Mouse (Mus musculus) limb, embryonic 11.5 days (tissue): ENCODE results near the gene Pip5k1c. TPM values are rescaled to one million over a fixed set of nuclear protein-coding genes. Genes with fewer than 3 reads are reported as not detected.

ENCODE experiments used
- ATAC-seq: fragments of 200-750 bp; cut with Nextera tagmentation; 2 replicates; pipeline ENCODE4 v1.8.0; 2017; ENCODE audit warnings: low read depth; ENCODE audit not compliant: insufficient number of reproducible peaks, low FRiP score, low TSS enrichment
- DNase-seq: peaks from one replicate; pipeline ENCODE4 v3.0.0-alpha.2; 2015; ENCODE audit warnings: low spot score
- H3K27ac ChIP-seq: fragments of 300-500 bp; sonication (generic); replicated peaks from 2 replicates; pipeline ENCODE4 v1.5.1; 2014; ENCODE audit warnings: low read depth, mild to moderate bottlenecking, low read length
- H3K27me3 ChIP-seq: fragments of 300-500 bp; sonication (generic); 2 replicates; pipeline ENCODE4 v1.6.1; 2014; ENCODE audit warnings: mild to moderate bottlenecking, low read length, mixed read lengths; ENCODE audit not compliant: control insufficient read depth, insufficient read depth
- H3K36me3 ChIP-seq: fragments of 300-500 bp; sonication (generic); 2 replicates; pipeline ENCODE4 v1.6.1; 2014; ENCODE audit warnings: mild to moderate bottlenecking, low read length, moderate library complexity, mixed read lengths; ENCODE audit not compliant: control insufficient read depth, insufficient read depth
- H3K4me1 ChIP-seq: fragments of 300-500 bp; sonication (generic); 2 replicates; pipeline ENCODE4 v1.6.1; 2014; ENCODE audit warnings: low read length, mixed read lengths; ENCODE audit not compliant: control insufficient read depth, insufficient read depth
- H3K4me2 ChIP-seq: fragments of 300-500 bp; sonication (generic); 2 replicates; pipeline ENCODE4 v1.6.1; 2014; ENCODE audit warnings: low read depth, mild to moderate bottlenecking, moderate library complexity; ENCODE audit not compliant: severe bottlenecking
- H3K4me3 ChIP-seq: fragments of 300-500 bp; sonication (generic); 2 replicates; pipeline ENCODE4 v1.5.1; 2014; ENCODE audit warnings: low read depth, low read length
- H3K9ac ChIP-seq: fragments of 300-500 bp; sonication (generic); 2 replicates; pipeline ENCODE4 v1.6.1; 2014; ENCODE audit warnings: mild to moderate bottlenecking, low read length
- H3K9me3 ChIP-seq: fragments of 300-500 bp; sonication (generic); 2 replicates; pipeline ENCODE4 v1.6.1; 2016; ENCODE audit warnings: low read length; ENCODE audit not compliant: control insufficient read depth
- WGBS: fragments of 180-500 bp; shearing (Covaris S2); extraction: QIAGEN DNeasy Blood & Tissue Kit; methylation state at CpG from one replicate; pipeline ENCODE4 v1.1.7; 2014; 5-methylcytosine and 5-hydroxymethylcytosine counted together
- polyA plus RNA-seq: library from polyadenylated mRNA; unstranded; fragments of >200 nt; fragmentation: Nextera tagmentation; extraction: Ambion mirVana; gene quantifications from 2 replicates; pipeline ENCODE4 v1.2.1, GENCODE M21; 2014

Gene Pip5k1c
- polyA plus RNA-seq, 1 experiment from 2014 or later: 49.0 TPM

- H3K27me3 ChIP-seq: peaks cover 12% of the 10 kb centered on the region
- no peak for DNase-seq
- H3K27ac ChIP-seq: no peak overlapping the region
- no peak overlapping the region for H3K4me3 ChIP-seq
- H3K4me2 ChIP-seq: no peak overlapping the region
- 0 out of 2 replicates have a peak, but pooled peaks cover 7% of the 10 kb centered on the region for H3K4me1 ChIP-seq
- H3K9me3 ChIP-seq: no peaks in the 10 kb centered on the region
- H3K9ac ChIP-seq: no peak overlapping the region
- 9% methylated on average over 2 of the region's 2 CpGs for WGBS
- ATAC-seq: no peak
- H3K36me3 ChIP-seq: peaks cover 38% of the 10 kb centered on the region
Measured at GRCm38 (mm10) chr10:81327959-81328358, 35.2 kb downstream of the Pip5k1c start.

GRCm38 (mm10) chr10:81328386-81328785 is 35.6 kb downstream of the Pip5k1c start, which contains the start of gene Tbxa2r:
Gene Tbxa2r (plus strand): TSS chr10:81328731.
- Histone ChIP-seq H3K27ac (no peak within 1 kb of the TSS), H3K9ac (peak within 1 kb of the TSS; percentile 30; the same call in 1 of the 2 replicates), H3K36me3 (peaks cover 35% of the 10 kb centered on the region), H3K9me3 (no peaks in the 10 kb centered on the region), H3K27me3 (peaks cover 13% of the 10 kb centered on the region), H3K4me3 (no peak within 1 kb of the TSS), H3K4me1 (0 out of 2 replicates have a peak, but pooled peaks cover 7% of the 10 kb centered on the region), H3K4me2 (no peak within 1 kb of the TSS)
- ATAC-seq (no peak), DNase-seq (no peak)
- WGBS: 4% methylated on average over 8 of the region's 10 CpGs

- 69% methylated on average over 10 of the region's 10 CpGs for WGBS
- Histone ChIP-seq H3K9ac (peak overlapping the region; percentile 30; the same call in 1 of the 2 replicates), H3K27me3 (peaks cover 14% of the 10 kb centered on the region), H3K4me3 (no peak overlapping the region), H3K36me3 (peaks cover 25% of the 10 kb centered on the region), H3K9me3 (no peaks in the 10 kb centered on the region), H3K4me1 (0 out of 2 replicates have a peak, but pooled peaks cover 7% of the 10 kb centered on the region), H3K27ac (0 out of 2 replicates have a peak overlapping the region, but pooled peaks have one; percentile 8), H3K4me2 (no peak overlapping the region)
- DNase-seq: no peak
- ATAC-seq: no peak
Measured at GRCm38 (mm10) chr10:81329194-81329975, 36.6 kb downstream of the Pip5k1c start.

GRCm38 (mm10) chr10:81330007-81330406 is 37.2 kb downstream of the Pip5k1c start:
- no peak overlapping the region for H3K4me3 ChIP-seq
- ATAC-seq (no peak), DNase-seq (no peak)
- H3K9me3 ChIP-seq: no peaks in the 10 kb centered on the region
- H3K27me3 ChIP-seq: peaks cover 14% of the 10 kb centered on the region
- no peak overlapping the region for H3K4me2 ChIP-seq
- peaks cover 19% of the 10 kb centered on the region for H3K36me3 ChIP-seq
- peaks cover 10% of the 10 kb centered on the region; the same call in 1 of the 2 replicates for H3K4me1 ChIP-seq
- 0 out of 2 replicates have a peak overlapping the region, but pooled peaks have one; percentile 8 for H3K27ac ChIP-seq
- 60% methylated on average over 4 of the region's 4 CpGs for WGBS
- no peak overlapping the region for H3K9ac ChIP-seq

- Histone ChIP-seq H3K4me3 (no peak overlapping the region), H3K36me3 (peaks cover under 1% of the 10 kb centered on the region; the same call in 1 of the 2 replicates), H3K4me1 (peaks cover 16% of the 10 kb centered on the region), H3K4me2 (peak overlapping the region; percentile 16; the same call in 1 of the 2 replicates), H3K27me3 (peaks cover 14% of the 10 kb centered on the region), H3K9me3 (no peaks in the 10 kb centered on the region), H3K27ac (no peak overlapping the region), H3K9ac (peak overlapping the region; percentile 40)
- DNase-seq (no peak), ATAC-seq (no peak)
- 13% methylated on average over 27 of the region's 29 CpGs for WGBS
Measured at GRCm38 (mm10) chr10:81332277-81332676, 39.5 kb downstream of the Pip5k1c start.

- DNase-seq (no peak), ATAC-seq (no peak)
- peaks cover 16% of the 10 kb centered on the region for H3K4me1 ChIP-seq
- no peak overlapping the region for H3K9ac ChIP-seq
- H3K27ac ChIP-seq: no peak overlapping the region
- no peak overlapping the region for H3K4me3 ChIP-seq
- H3K4me2 ChIP-seq: no peak overlapping the region
- no peaks in the 10 kb centered on the region for H3K36me3 ChIP-seq
- H3K9me3 ChIP-seq: no peaks in the 10 kb centered on the region
- H3K27me3 ChIP-seq: peaks cover 24% of the 10 kb centered on the region
- 76% methylated on average over 11 of the region's 11 CpGs for WGBS
Measured at GRCm38 (mm10) chr10:81334324-81334723, 41.6 kb downstream of the Pip5k1c start.

DNA sequence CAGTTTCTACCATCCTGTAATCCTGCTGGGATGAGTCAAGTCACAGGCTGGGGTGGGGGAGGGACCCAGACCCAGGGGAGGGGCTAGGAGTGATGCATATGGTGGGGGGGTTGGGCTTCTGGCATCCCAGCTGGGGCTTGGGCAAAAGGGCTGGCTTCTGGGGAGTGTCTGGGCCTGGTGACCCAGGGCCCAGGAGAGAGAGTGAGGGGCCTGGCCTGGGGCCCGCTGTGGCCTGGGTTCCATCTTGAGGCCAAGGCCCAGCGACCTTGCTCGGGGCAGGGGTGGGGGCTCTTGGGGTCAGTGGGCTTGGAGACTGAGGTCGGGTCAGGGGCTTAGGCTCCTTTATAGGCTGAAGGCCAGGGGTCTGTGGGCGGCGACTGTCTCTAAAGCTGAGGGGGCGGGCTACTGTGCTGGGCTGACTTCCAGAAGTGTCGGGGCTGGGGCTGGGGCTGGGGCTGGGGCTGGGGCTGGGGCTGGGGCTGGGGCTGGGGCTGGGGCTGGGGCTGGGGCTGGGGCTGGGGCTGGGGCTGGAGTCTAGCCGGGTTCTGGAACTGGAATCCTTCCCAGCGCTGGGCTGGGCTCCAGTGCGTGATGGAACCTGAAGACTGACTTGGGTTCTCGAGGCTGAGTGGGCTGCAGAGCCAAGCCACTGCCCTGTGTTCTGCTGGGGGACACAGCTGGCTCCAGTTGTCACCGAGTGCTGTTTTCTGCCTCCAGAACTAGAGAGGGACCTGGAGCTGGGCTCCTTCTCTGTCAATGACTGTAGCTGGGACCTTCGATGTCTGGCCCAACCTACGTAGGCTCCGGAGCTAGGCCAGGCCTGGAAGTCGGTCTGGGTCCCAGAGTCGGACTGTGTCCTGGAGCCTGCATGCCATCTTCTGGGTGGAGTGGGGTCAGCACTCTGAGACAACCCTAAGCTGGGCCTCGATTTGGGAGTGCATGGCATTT is 42.9 kb downstream of the Pip5k1c start:
- H3K27ac ChIP-seq: 0 out of 2 replicates have a peak overlapping the region, but pooled peaks have one; percentile 36
- no peak overlapping the region for H3K4me2 ChIP-seq
- DNase-seq: no peak

DNA sequence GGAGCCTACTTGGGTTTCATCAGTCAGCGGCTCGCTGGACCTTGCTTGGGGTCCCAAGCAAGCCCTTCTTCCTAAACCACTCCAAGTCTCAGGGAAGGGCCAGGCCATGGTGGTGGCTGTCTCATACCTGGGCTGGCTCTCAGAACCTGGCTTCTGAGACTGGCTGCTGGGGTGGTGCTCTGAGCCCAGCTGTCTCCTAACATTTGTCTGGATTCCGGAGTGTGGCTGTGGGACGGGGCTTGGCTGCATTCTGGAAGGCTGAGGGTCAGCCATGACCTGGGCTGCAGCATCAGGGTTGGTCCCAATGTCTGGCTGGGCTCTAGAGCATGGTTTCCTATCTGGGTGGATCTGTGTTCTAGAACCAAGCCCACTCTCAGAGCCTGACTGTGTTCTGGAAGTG is 43.8 kb downstream of the Pip5k1c start:
- no peaks in the 10 kb centered on the region for H3K9me3 ChIP-seq
- H3K27ac ChIP-seq: no peak overlapping the region
- no peaks in the 10 kb centered on the region for H3K36me3 ChIP-seq
- DNase-seq (no peak), ATAC-seq (no peak)
- no peak overlapping the region for H3K4me2 ChIP-seq
- no peak overlapping the region for H3K9ac ChIP-seq
- 93% methylated on average over 4 of the region's 4 CpGs for WGBS
- H3K27me3 ChIP-seq: peaks cover 27% of the 10 kb centered on the region
- H3K4me3 ChIP-seq: no peak overlapping the region
- peaks cover 10% of the 10 kb centered on the region for H3K4me1 ChIP-seq

More for the DNA sequence above, 42.9 kb downstream of the Pip5k1c start:
- Histone ChIP-seq H3K36me3 (no peaks in the 10 kb centered on the region), H3K4me3 (no peak overlapping the region), H3K9ac (no peak overlapping the region), H3K4me1 (peaks cover 10% of the 10 kb centered on the region), H3K27me3 (peaks cover 24% of the 10 kb centered on the region), H3K9me3 (no peaks in the 10 kb centered on the region)
- no peak for ATAC-seq
- 29% methylated on average over 19 of the region's 19 CpGs for WGBS
